Mouse (Mus musculus) kidney, adult 8-10 months (tissue): ENCODE measurements at regions not wholly inside any gene's neighbourhood (a gene's known extent, or its start where the extent isn't known, plus 50 kb on each side); places are given as distances from the start of the nearest gene placed in this dataset.
A peak's percentile ranks its signal among the peaks of the same experiment; 100 is the strongest.
"Not testable (repeated sequence)": the region's sequence is repeated elsewhere in the genome, so short reads cannot be mapped to it uniquely, and the experiment has no call there.

ENCODE experiments used
- DNase-seq, 2 experiments: peaks; one replicate each; pipeline ENCODE4 v3.0.0; 2022

- DNase-seq = no peak
Observed at GRCm38 (mm10) chr1:105900158-105900557, 90.0 kb upstream of the Zcchc2 start.

- DNase-seq = no peak
Observed at GRCm38 (mm10) chr1:105900920-105901319, 89.3 kb upstream of the Zcchc2 start.

DNA sequence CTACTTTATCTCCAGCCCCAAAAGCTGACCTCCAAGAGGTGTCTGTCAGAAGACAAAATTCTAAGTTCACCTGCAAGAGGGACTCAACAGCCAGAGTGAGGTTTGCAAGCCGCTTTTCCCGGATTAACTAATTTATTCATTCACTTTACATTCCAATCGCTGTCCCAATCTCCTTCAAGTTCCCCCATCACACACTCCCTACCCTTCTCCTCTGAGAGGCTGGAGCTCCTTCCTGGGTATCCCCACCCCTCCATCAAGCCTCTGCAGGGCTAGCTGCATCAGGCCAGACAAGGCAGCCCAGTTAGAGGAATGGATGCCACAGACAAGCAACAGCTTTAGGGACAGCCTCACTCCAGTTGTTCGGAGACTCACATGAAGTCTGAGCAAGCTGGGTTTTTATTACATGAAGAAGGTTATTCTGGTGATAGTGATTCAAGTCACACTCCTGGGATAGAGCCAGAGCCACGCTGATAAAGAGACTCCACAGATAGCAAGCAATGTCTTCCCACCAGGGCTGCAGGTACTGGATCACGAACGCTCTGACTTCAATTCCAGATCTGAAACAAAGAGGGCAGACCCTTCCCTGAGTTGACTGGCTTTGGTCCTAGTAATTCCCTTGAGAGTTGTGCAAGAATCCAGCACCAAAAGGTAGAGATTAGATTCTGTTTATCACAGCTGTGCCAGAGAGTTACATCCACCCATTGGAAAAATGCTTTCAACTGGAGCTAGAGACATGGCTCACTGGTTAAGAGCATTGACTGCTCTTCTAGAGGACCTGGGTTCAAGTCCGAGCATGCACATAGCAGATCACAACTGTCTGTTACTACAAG is 86.7 kb upstream of the Zcchc2 start:
- DNase-seq = no peak

DNA sequence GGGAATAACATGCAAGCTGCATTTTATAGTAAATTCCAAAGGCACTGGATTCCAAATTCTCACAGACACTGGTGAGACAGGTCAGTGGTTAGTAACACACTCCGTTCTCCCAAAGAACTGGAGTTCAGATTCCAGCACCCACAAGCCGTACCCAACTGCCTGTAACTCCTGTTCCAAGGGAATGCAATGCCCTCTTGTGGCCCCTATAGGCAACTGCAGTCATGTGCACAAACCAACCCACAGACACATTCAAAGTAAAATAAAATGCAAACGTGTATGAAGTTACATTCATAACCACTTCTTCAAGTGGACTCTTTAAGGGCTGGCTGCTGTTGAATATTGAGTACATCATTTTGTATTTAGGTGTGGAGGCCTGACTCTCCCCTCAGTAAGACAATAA is 85.5 kb upstream of the Zcchc2 start:
- no peak for DNase-seq

DNA sequence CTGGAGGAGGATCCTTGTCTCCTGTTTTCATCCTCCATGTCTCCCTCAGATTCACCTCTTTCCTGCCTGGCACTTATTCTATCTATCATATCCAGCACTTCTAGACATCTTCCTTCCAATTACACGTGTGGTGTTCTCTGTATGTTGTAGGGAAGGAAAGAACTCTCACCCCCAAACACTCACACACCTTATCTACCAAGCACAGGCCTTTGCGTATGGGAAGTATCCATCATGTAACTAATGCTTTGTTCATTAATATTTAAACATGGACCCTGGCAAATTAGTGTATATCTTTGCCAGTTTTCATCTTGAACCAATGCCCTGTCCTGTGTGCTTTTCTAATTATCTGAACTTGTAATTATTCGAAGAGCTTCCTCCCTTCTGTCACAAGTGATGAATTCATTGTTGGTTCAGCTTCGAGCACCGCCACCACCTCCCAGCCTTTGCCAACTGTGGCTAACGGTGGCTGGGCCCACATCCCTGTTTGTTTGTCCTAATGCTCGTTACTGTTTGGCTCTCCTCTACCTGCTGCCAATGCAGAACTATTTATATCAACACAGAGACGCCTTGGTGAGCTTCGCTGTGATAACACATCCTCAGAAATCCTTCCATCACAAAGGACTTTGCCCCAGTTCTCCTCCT is 84.3 kb upstream of the Zcchc2 start:
- DNase-seq = no peak

- DNase-seq = peak; percentile 11 to 32
Observed at GRCm38 (mm10) chr1:105906427-105906798, 83.8 kb upstream of the Zcchc2 start.

- DNase-seq = peak in 1 of 2 experiments; percentile 21
Observed at GRCm38 (mm10) chr1:105908029-105908876, 82.0 kb upstream of the Zcchc2 start.

GRCm38 (mm10) chr1:105909121-105909520 is 81.1 kb upstream of the Zcchc2 start:
- DNase-seq = no peak

GRCm38 (mm10) chr1:105911714-105912113 is 78.5 kb upstream of the Zcchc2 start:
- DNase-seq = no peak

- no peak for DNase-seq
Observed at GRCm38 (mm10) chr1:105921842-105922241, 68.4 kb upstream of the Zcchc2 start.

DNA sequence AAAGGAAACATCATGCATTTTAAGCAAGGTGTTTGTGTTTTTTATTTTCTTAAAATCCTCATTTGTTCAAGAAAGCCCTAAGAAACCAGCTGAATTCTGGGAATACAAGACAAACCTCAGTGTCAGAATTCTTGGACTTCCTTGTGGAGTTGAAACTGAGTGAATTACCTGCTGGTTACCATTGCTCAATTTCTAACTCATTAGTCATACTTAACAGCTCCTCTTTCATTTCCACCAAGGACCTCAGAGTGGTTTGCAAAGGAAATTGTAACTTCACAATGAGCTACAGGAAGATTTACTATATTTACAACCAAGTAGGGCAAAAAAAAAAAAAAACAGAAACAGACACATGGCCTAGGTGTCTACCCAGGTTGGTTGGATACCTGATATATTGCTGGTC is 67.6 kb upstream of the Zcchc2 start:
- no peak for DNase-seq

DNA sequence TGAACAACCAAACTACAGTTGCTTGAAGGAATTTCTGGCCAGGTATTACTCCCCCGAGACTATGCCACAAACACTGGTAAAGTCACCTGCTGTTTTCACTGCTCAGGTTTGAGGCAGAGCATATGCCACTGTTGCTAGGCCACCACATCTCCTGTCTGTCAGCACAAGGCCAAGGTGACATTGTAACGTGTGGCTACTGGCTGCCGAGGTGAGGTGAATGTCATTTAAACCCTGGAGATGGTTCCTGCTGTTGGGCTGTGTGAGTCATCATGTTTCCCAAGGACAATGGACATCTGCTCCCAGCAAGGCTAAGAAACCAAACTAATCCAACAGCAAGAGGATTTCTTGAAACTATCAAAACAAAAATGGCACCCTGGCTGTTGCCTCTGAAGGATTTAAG is 67.2 kb upstream of the Zcchc2 start:
- peak in 1 of 2 experiments; percentile 7 for DNase-seq

DNA sequence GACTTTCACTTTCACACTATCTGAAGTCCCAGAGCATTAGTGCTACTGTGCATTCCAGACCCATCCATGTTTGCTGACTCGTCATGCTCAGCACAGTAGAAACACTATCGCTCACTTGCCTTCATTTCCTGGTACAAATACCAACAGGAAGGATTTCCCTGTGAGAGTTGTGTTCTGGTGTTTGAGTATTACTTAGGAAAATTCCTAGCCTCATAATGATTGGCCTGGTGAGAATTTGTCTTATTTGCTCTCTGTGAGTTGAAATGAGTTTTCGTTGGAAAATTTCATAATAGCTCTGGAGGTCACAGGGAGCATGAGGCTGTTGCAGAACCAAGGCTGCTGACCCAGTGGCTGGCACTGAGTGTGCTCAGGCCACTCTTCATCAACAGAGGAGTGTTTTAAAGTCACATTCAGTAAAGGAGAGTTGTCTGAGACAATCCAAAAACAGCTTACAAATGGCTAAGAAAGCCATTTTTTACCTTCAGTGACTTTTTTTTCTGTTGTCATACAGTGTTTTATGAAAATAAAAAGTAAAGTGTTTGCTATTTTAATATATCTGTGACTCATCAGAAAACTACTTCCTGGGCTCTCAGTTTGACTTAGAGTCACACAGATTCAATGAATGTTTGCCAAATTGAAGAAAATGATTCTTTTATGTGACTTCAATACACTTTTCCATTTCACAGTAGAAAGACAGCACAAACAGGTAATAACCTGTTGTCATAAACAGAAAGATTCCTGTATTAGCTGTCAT is 64.4 kb upstream of the Zcchc2 start:
- DNase-seq = peak in 1 of 2 experiments; percentile 11

GRCm38 (mm10) chr1:105926871-105927270 is 63.3 kb upstream of the Zcchc2 start:
- DNase-seq = no peak

DNA sequence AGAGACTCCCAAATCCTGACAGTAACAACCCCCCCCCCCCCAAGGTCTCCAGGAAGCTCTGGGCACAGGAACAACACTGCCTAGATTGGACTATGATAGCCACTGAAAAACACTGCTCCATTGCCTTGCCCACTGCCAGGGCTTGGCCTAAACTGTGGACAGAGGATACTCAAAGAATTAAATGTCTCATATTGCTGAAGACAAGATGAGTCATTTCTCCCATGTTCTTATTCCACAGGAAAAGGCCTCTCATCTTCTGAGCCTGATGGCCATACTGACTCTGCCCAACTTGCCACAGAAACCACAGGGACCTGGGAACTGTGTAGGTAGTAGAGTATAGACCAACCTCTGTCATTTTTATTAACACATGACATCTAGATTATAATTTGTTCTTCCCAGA is 59.4 kb upstream of the Zcchc2 start:
- DNase-seq = no peak

DNA sequence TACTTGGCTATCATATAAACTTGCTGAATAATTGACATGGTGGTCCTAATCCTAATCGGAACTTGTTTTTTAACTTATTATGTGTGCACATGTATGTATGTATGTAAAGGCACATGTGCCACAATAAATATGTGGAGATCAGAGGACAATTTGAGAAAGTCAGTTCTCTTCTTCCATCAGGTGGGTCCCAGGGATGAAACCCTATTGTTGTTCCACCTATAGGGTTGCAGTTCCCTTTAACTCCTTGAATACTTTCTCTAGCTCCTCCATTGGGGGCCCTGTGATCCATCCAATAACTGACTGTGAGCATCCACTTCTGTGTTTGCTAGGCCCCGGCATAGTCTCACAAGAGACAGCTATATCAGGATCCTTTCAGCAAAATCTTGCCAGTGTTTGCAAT is 56.0 kb upstream of the Zcchc2 start:
- DNase-seq = not testable (repeated sequence)
